Comparison of ENCODE assay signal across 8 mouse cellular contexts in the genomic region with DNA sequence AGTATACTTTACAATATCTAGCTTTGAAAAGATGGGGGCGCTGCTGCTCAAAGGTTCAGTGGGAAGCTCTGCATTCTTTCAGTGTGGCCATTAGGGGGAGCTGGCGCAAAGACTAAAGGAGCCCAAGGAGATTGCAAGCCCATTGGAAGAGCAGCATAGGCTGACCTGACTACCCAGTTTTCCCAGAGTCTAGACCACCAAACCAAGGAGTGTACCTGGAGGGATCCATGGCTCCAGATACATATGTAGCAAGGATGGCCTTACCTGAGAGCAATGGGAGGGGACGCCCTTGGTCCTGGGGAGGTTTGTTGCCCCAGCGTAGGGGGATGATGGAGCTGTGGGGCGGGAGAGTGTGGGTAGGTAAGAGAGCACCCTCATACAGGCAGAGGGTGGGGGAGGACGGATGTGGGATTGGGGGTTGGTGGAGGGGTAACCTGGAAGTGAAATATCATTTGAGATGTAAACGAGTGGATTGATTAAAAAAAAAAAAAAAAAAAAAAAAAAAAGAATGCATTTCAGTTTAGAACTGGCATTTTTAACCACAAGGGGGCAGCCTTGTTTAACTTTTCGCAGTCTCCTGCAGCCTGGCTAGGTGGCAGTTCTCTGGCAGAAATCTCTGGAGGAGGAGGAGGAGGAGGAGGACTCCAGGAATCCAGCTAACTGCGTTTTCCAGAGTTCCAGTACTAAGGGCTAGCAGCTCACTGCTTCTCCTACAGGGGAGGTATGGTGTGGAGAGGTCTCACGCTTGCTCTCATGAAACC. TPM values are rescaled to one million over a fixed set of nuclear protein-coding genes. Genes with fewer than 3 reads are reported as not detected.
DNase-seq lines count a peak whose midpoint lies in the region; ATAC-seq and TF ChIP-seq lines count a peak whose summit lies in the region.

No protein-coding gene starts in this region.

- H3K9me3 ChIP-seq in intestine, postnatal 0 days (ENCODE audit: control insufficient read depth), result no peaks in the 10 kb centered on the region
- H3K9me3 ChIP-seq in midbrain, embryonic 10.5 days (replicated peaks), result no peaks in the 10 kb centered on the region

- H3K4me2 ChIP-seq in intestine, postnatal 0 days (replicated peaks; ENCODE audit: low read depth), result peak overlapping the region; percentile 51

- no peaks in the 10 kb centered on the region for H3K36me3 ChIP-seq in intestine, postnatal 0 days (ENCODE audit: control insufficient read depth, insufficient read depth)
- no peaks in the 10 kb centered on the region for H3K36me3 ChIP-seq in midbrain, embryonic 10.5 days

- no peaks in the 10 kb centered on the region for H3K4me1 ChIP-seq in intestine, postnatal 0 days (replicated peaks; ENCODE audit: control insufficient read depth, insufficient read depth, low read length)
- H3K4me1 ChIP-seq in midbrain, embryonic 10.5 days, result no peaks in the 10 kb centered on the region

- no peaks in the 10 kb centered on the region for H3K27me3 ChIP-seq in intestine, postnatal 0 days (replicated peaks; ENCODE audit: control insufficient read depth, insufficient read depth, low read length)
- H3K27me3 ChIP-seq in midbrain, embryonic 10.5 days (ENCODE audit: low read depth, poor library complexity, severe bottlenecking), result no peaks in the 10 kb centered on the region

- whole genome bisulfite sequencing in intestine, postnatal 0 days, result 19% methylated on average over 10 of the region's 10 CpGs
- 21% methylated on average over 10 of the region's 10 CpGs for WGBS in midbrain, embryonic 10.5 days

- peak; percentile 56 for ATAC-seq in intestine, postnatal 0 days

- intact Hi-C loops in gastrocnemius, postnatal 14 days (cut with DNase I; ENCODE audit: low total_unique reads), result no loop called here
- intact Hi-C loops in left cerebral cortex, postnatal 36 days (cut with DNase I), result no loop called here

- H3K4me3 ChIP-seq in intestine, postnatal 0 days (ENCODE audit: low read depth, low read length), result no peak overlapping the region
- peak overlapping the region; percentile 35 for H3K4me3 ChIP-seq in midbrain, embryonic 10.5 days

- no peak overlapping the region for H3K27ac ChIP-seq in intestine, postnatal 0 days (ENCODE audit: low read depth, low read length)
- H3K27ac ChIP-seq in midbrain, embryonic 10.5 days (replicated peaks), result no peak overlapping the region

- TF ChIP-seq CTCF in intestine, postnatal 0 days (IDR thresholded peaks at IDR 0.05; ENCODE audit: low read depth), result peak; percentile 95

- DNase-seq in gastrocnemius, adult 18-20 months (ENCODE audit: low spot score), result peak; percentile 52
- no peak for DNase-seq in gastrocnemius, adult 8-10 months (ENCODE audit: low spot score in 2 of 2)
- peak; percentile 87 for DNase-seq in embryo, embryonic 10 days (ENCODE audit: low spot score)
- DNase-seq in gastrocnemius, postnatal 14 days, result peak; percentile 53
- peak; percentile 58 to 66 for DNase-seq in left cerebral cortex, postnatal 36 days (ENCODE audit: low spot score in 2 of 2)
- peak; percentile 75 for DNase-seq in midbrain, embryonic 10.5 days (ENCODE audit: low spot score)
- DNase-seq in skeletal muscle tissue, adult 2 months (ENCODE audit: low read depth, low spot score), result peak; percentile 43

- H3K9ac ChIP-seq in intestine, postnatal 0 days (ENCODE audit: low read depth, low read length), result no peak overlapping the region

RNA-seq across cellular contexts. Expression of a gene that starts 9.5 kb away (rescaled TPM):
- total RNA-seq in gastrocnemius, adult 18-20 months (2021), result 10 to 100 TPM; 13.5 to 16.1 TPM
- total RNA-seq in gastrocnemius, adult 8-10 months (2022), result 10 to 100 TPM; 12.3 to 18.3 (median 14.4) TPM
- 10 to 100 TPM; 12.7 to 13.6 TPM for total RNA-seq in gastrocnemius, postnatal 14 days (2021)
- polyA plus RNA-seq in intestine, postnatal 0 days (2015; fragmentation: Nextera tagmentation; extraction: Ambion mirVana), result 61.2 and 64.5 TPM in 2 replicates
- 10 to 100 TPM; 28.3 to 30.2 TPM for total RNA-seq in left cerebral cortex, postnatal 36 days (2021)
- polyA plus RNA-seq in midbrain, embryonic 10.5 days (2016; fragmentation: Nextera tagmentation; extraction: Ambion mirVana), result 17.7 and 20.8 TPM in 2 replicates

RNA-seq across cellular contexts. Expression of a gene that starts 59.7 kb away (rescaled TPM):
- total RNA-seq in gastrocnemius, adult 18-20 months (2021), result 10 to 100 TPM; 22.1 to 23.6 TPM
- total RNA-seq in gastrocnemius, adult 8-10 months (2022), result 10 to 100 TPM; 19.1 to 24.1 (median 21.0) TPM
- total RNA-seq in gastrocnemius, postnatal 14 days (2021), result 10 to 100 TPM; 21.9 to 26.3 TPM
- 26.8 and 28.2 TPM in 2 replicates for polyA plus RNA-seq in intestine, postnatal 0 days (2015; fragmentation: Nextera tagmentation; extraction: Ambion mirVana)
- 10 to 100 TPM; 29.2 to 30.5 TPM for total RNA-seq in left cerebral cortex, postnatal 36 days (2021)
- 31.0 and 34.7 TPM in 2 replicates for polyA plus RNA-seq in midbrain, embryonic 10.5 days (2016; fragmentation: Nextera tagmentation; extraction: Ambion mirVana)

RNA-seq across cellular contexts. Expression of a gene that starts 59.8 kb away (rescaled TPM):
- total RNA-seq in gastrocnemius, adult 18-20 months (2021), result 10 to 100 TPM; 12.8 to 14.5 TPM
- 10 to 100 TPM; 12.8 to 17.7 (median 16.9) TPM for total RNA-seq in gastrocnemius, adult 8-10 months (2022)
- 10 to 100 TPM; 13.2 to 23.0 TPM for total RNA-seq in gastrocnemius, postnatal 14 days (2021)
- 2.0 and 2.1 TPM in 2 replicates for polyA plus RNA-seq in intestine, postnatal 0 days (2015; fragmentation: Nextera tagmentation; extraction: Ambion mirVana)
- total RNA-seq in left cerebral cortex, postnatal 36 days (2021), result 10 to 100 TPM in 1 of 2 experiments, 1 to 10 TPM in 1; 9.4 to 12.7 TPM
- polyA plus RNA-seq in midbrain, embryonic 10.5 days (2016; fragmentation: Nextera tagmentation; extraction: Ambion mirVana), result 36.4 and 37.6 TPM in 2 replicates

Comparison
In these comparisons a context has a peak if more than half of its experiments do, and no peak if none do; other contexts are left out.
1. DNase-seq: peak in gastrocnemius, adult 18-20 months (single experiment), embryo, embryonic 10 days (single experiment), gastrocnemius, postnatal 14 days (single experiment), left cerebral cortex, postnatal 36 days (2 of 2), midbrain, embryonic 10.5 days (single experiment) and skeletal muscle tissue, adult 2 months (single experiment); none in gastrocnemius, adult 8-10 months (0 of 2).